7 mouse cellular contexts compared by ENCODE assay signal in genomic region chr3:51788591-51789339, GRCm38 (mm10).
DNase-seq lines count a peak whose midpoint lies in the region; ATAC-seq and TF ChIP-seq lines count a peak whose summit lies in the region.

No protein-coding gene starts in this region.

- H3K4me1 ChIP-seq in embryonic facial prominence, embryonic 11.5 days (ENCODE audit: control insufficient read depth, insufficient read depth, low read length) = no peaks in the 10 kb centered on the region; the same call in 1 of the 2 replicates
- H3K4me1 ChIP-seq in heart, adult 2 months (ENCODE audit: control insufficient read depth, insufficient read depth, low read length) = peaks cover 4% of the 10 kb centered on the region
- H3K4me1 ChIP-seq in limb, embryonic 12.5 days (replicated peaks) = peaks cover 19% of the 10 kb centered on the region
- H3K4me1 ChIP-seq in midbrain, embryonic 11.5 days (ENCODE audit: control insufficient read depth, insufficient read depth, low read length) = peaks cover 26% of the 10 kb centered on the region

- no peaks in the 10 kb centered on the region for H3K27me3 ChIP-seq in embryonic facial prominence, embryonic 11.5 days (ENCODE audit: control insufficient read depth, insufficient read depth, low read length)
- H3K27me3 ChIP-seq in heart, adult 2 months (ENCODE audit: control insufficient read depth, insufficient read depth, low read length) = no peaks in the 10 kb centered on the region
- H3K27me3 ChIP-seq in limb, embryonic 12.5 days = no peaks in the 10 kb centered on the region
- no peaks in the 10 kb centered on the region for H3K27me3 ChIP-seq in midbrain, embryonic 11.5 days (ENCODE audit: control insufficient read depth, insufficient read depth, low read length)

- TF ChIP-seq POLR2A in heart, adult 2 months (IDR thresholded peaks at IDR 0.05; ENCODE audit: insufficient read depth, low read depth, low read length) = peak; percentile 66

- H3K9me3 ChIP-seq in embryonic facial prominence, embryonic 11.5 days (replicated peaks; ENCODE audit: control insufficient read depth, low read length) = no peaks in the 10 kb centered on the region
- no peaks in the 10 kb centered on the region for H3K9me3 ChIP-seq in limb, embryonic 12.5 days
- no peaks in the 10 kb centered on the region for H3K9me3 ChIP-seq in midbrain, embryonic 11.5 days (ENCODE audit: control insufficient read depth, low read length)

- H3K4me2 ChIP-seq in embryonic facial prominence, embryonic 11.5 days (ENCODE audit: low read depth, low read length) = peak overlapping the region; percentile 44
- peak overlapping the region; percentile 54 for H3K4me2 ChIP-seq in limb, embryonic 12.5 days
- H3K4me2 ChIP-seq in midbrain, embryonic 11.5 days = peak overlapping the region; percentile 33

- TF ChIP-seq EP300 in heart, adult 2 months (IDR thresholded peaks at IDR 0.05; ENCODE audit: insufficient read depth, low read depth, low read length) = no peak

- peak; percentile 87 for ATAC-seq in embryonic facial prominence, embryonic 11.5 days (replicated peaks; ENCODE audit: insufficient number of reproducible peaks, low FRiP score, low TSS enrichment, low read depth)
- peak; percentile 76; the same call in 1 of the 2 replicates for ATAC-seq in limb, embryonic 12.5 days (ENCODE audit: insufficient number of reproducible peaks, insufficient read depth, low FRiP score, low TSS enrichment, low read depth)
- peak; percentile 96 for ATAC-seq in midbrain, embryonic 11.5 days (ENCODE audit: low FRiP score)

- intact Hi-C loops in heart, adult 2 months (cut with DNase I) = loop anchor here (5.0 kb wide), 1 partner anchor 86 kb away; no protein-coding TSS in a partner anchor

- H3K9ac ChIP-seq in embryonic facial prominence, embryonic 11.5 days (replicated peaks; ENCODE audit: low read length) = peak overlapping the region; percentile 55
- H3K9ac ChIP-seq in heart, adult 2 months (ENCODE audit: low read depth, low read length) = peak overlapping the region; percentile 77
- H3K9ac ChIP-seq in limb, embryonic 12.5 days (replicated peaks) = 0 out of 2 replicates have a peak overlapping the region, but pooled peaks have one; percentile 23
- H3K9ac ChIP-seq in midbrain, embryonic 11.5 days (ENCODE audit: low read length) = peak overlapping the region; percentile 29

- H3K36me3 ChIP-seq in embryonic facial prominence, embryonic 11.5 days (replicated peaks; ENCODE audit: control insufficient read depth, insufficient read depth, low read depth, low read length) = no peaks in the 10 kb centered on the region
- no peaks in the 10 kb centered on the region for H3K36me3 ChIP-seq in heart, adult 2 months (ENCODE audit: control insufficient read depth, insufficient read depth, low read length)
- H3K36me3 ChIP-seq in limb, embryonic 12.5 days = no peaks in the 10 kb centered on the region
- no peaks in the 10 kb centered on the region for H3K36me3 ChIP-seq in midbrain, embryonic 11.5 days (ENCODE audit: control insufficient read depth, insufficient read depth, low read length)

- WGBS in embryonic facial prominence, embryonic 11.5 days = under 1% methylated on average over 17 of the region's 17 CpGs
- under 1% methylated on average over 17 of the region's 17 CpGs for WGBS in heart, adult 2 months
- 3% methylated on average over 17 of the region's 17 CpGs for WGBS in limb, embryonic 12.5 days
- 1% methylated on average over 17 of the region's 17 CpGs for WGBS in midbrain, embryonic 11.5 days

- TF ChIP-seq CTCF in heart, adult 2 months (IDR thresholded peaks at IDR 0.05) = no peak

- H3K4me3 ChIP-seq in embryonic facial prominence, embryonic 11.5 days (ENCODE audit: low read depth, low read length) = peak overlapping the region; percentile 17; the same call in 1 of the 2 replicates
- H3K4me3 ChIP-seq in heart, adult 2 months = peak overlapping the region; percentile 41
- peak overlapping the region; percentile 26 for H3K4me3 ChIP-seq in limb, embryonic 12.5 days (replicated peaks)
- peak overlapping the region; percentile 16; the same call in 1 of the 2 replicates for H3K4me3 ChIP-seq in midbrain, embryonic 11.5 days (ENCODE audit: low read depth, low read length)

- H3K79me2 ChIP-seq in heart, adult 2 months (replicated peaks; ENCODE audit: control insufficient read depth, insufficient read depth, low read length) = no peaks in the 10 kb centered on the region

- peak; percentile 71 for DNase-seq in adrenal gland, postnatal 14 days
- DNase-seq in embryonic facial prominence, embryonic 11.5 days (ENCODE audit: low spot score) = peak; percentile 91
- DNase-seq in heart, adult 2 months = peak; percentile 59 to 68
- DNase-seq in kidney, adult 11 months = peak; percentile 8
- peak; percentile 99 for DNase-seq in midbrain, embryonic 11.5 days (ENCODE audit: low spot score, missing footprints)
- peak; percentile 37 to 45 for DNase-seq in right cerebral cortex, postnatal 36 days (ENCODE audit: low spot score in 2 of 2)

- peak overlapping the region; percentile 87 for H3K27ac ChIP-seq in embryonic facial prominence, embryonic 11.5 days (replicated peaks; ENCODE audit: low read depth, low read length)
- H3K27ac ChIP-seq in heart, adult 2 months = peak overlapping the region; percentile 82
- peak overlapping the region; percentile 57; the same call in 1 of the 2 replicates for H3K27ac ChIP-seq in limb, embryonic 12.5 days
- peak overlapping the region; percentile 97 for H3K27ac ChIP-seq in midbrain, embryonic 11.5 days (ENCODE audit: low read depth, low read length)

Comparison
In these comparisons a context has a peak if more than half of its experiments do, and no peak if none do; other contexts are left out.
1. Peak in every context shown above with its lines: DNase-seq, ATAC-seq, H3K4me3 ChIP-seq and H3K27ac ChIP-seq.
2. DNase-seq: peak in every context shown above with its lines; median percentile 99 in midbrain, embryonic 11.5 days; 91 in embryonic facial prominence, embryonic 11.5 days; 71 in adrenal gland, postnatal 14 days; 64 in heart, adult 2 months; 41 in right cerebral cortex, postnatal 36 days; 8 in kidney, adult 11 months.
3. H3K9ac ChIP-seq: peak in every context shown above with its lines; median percentile 77 in heart, adult 2 months; 55 in embryonic facial prominence, embryonic 11.5 days; 29 in midbrain, embryonic 11.5 days; 23 in limb, embryonic 12.5 days.